ENCODE assay signal across 8 mouse cellular contexts in the genomic region with DNA sequence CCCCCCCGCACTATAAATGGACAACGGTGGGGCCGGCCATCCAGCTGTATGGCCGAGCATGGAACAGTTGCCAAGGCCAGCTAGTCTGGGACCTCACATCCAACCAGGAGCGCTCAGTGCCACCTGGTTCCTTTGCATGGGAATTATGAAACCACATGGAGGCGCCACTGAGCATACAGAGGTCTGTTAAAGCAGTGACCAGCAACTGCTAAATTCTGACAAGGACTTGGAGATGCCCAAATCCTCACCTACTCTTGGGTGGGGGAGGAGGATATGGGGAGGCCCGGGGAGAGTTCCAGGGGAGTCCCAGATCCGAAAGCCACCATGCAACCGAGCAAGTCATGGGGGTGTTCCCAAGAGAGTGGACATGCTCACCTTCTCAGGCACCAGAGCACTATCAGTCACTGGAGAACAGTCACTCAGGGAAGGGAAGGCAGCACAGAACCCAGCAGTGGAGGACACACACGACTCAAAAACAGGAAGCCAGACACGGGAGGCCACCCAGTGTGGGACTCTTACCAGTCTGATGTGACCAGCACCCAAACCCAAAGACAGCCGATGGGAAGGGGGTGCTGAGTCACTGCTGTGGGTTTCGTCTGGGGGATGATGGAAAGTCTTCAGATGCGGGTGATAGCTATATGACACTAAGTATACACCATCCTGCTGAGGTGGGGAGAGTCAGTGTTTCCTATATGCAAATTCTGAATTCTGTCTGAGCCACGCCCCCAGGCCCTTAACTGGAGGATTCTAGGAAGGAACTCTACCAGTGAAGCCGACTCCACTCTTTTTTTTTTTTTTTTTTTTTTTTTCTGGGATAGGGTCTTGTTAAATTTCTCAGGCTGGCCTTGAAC.
DNase-seq lines count a peak whose midpoint lies in the region; ATAC-seq and TF ChIP-seq lines count a peak whose summit lies in the region.

No protein-coding gene starts in this region.

- WGBS in lung, embryonic 14.5 days, result 70% methylated on average over 16 of the region's 16 CpGs
- 80% methylated on average over 16 of the region's 16 CpGs for WGBS in embryonic facial prominence, embryonic 11.5 days
- 86% methylated on average over 16 of the region's 16 CpGs for WGBS in olfactory bulb, adult 2 months
- WGBS in hindbrain, embryonic 13.5 days, result 72% methylated on average over 16 of the region's 16 CpGs

- ATAC-seq in lung, embryonic 14.5 days (ENCODE audit: insufficient read depth), result no peak
- ATAC-seq in embryonic facial prominence, embryonic 11.5 days (replicated peaks; ENCODE audit: insufficient number of reproducible peaks, low FRiP score, low TSS enrichment, low read depth), result no peak
- no peak for ATAC-seq in hindbrain, embryonic 13.5 days (ENCODE audit: low FRiP score)

- H3K36me3 ChIP-seq in lung, embryonic 14.5 days (ENCODE audit: insufficient read depth), result no peaks in the 10 kb centered on the region
- H3K36me3 ChIP-seq in embryonic facial prominence, embryonic 11.5 days (replicated peaks; ENCODE audit: control insufficient read depth, insufficient read depth, low read depth, low read length), result no peaks in the 10 kb centered on the region
- H3K36me3 ChIP-seq in hindbrain, embryonic 13.5 days, result no peaks in the 10 kb centered on the region

- no peak overlapping the region for H3K4me2 ChIP-seq in lung, embryonic 14.5 days
- no peak overlapping the region for H3K4me2 ChIP-seq in embryonic facial prominence, embryonic 11.5 days (ENCODE audit: low read depth, low read length)
- no peak overlapping the region for H3K4me2 ChIP-seq in hindbrain, embryonic 13.5 days

- peaks cover 16% of the 10 kb centered on the region for H3K4me1 ChIP-seq in lung, embryonic 14.5 days (ENCODE audit: insufficient read depth)
- peaks cover 23% of the 10 kb centered on the region for H3K4me1 ChIP-seq in embryonic facial prominence, embryonic 11.5 days (ENCODE audit: control insufficient read depth, insufficient read depth, low read length)
- peaks cover 57% of the 10 kb centered on the region for H3K4me1 ChIP-seq in olfactory bulb, adult 2 months (ENCODE audit: control insufficient read depth, insufficient read depth, low read length)
- H3K4me1 ChIP-seq in hindbrain, embryonic 13.5 days (replicated peaks), result peaks cover 59% of the 10 kb centered on the region

- no peak overlapping the region for H3K4me3 ChIP-seq in lung, embryonic 14.5 days (ENCODE audit: low read depth, low read length)
- H3K4me3 ChIP-seq in embryonic facial prominence, embryonic 11.5 days (ENCODE audit: low read depth, low read length), result no peak overlapping the region
- no peak overlapping the region for H3K4me3 ChIP-seq in olfactory bulb, adult 2 months (ENCODE audit: insufficient read depth, low read depth, low read length)
- H3K4me3 ChIP-seq in hindbrain, embryonic 13.5 days, result no peak overlapping the region

- peak; percentile 55 for TF ChIP-seq CTCF in lung, embryonic 14.5 days (IDR thresholded peaks at IDR 0.05; ENCODE audit: low read depth)
- TF ChIP-seq CTCF in olfactory bulb, adult 2 months (IDR thresholded peaks at IDR 0.05; ENCODE audit: insufficient read depth, low read depth, low read length), result peak; percentile 36; the same call in 1 of the 2 replicates

- TF ChIP-seq POLR2A in olfactory bulb, adult 2 months (IDR thresholded peaks at IDR 0.05; ENCODE audit: insufficient read depth, low read depth, low read length), result no peak

- no peaks in the 10 kb centered on the region for H3K27me3 ChIP-seq in lung, embryonic 14.5 days (ENCODE audit: insufficient read depth, low read length)
- H3K27me3 ChIP-seq in embryonic facial prominence, embryonic 11.5 days (ENCODE audit: control insufficient read depth, insufficient read depth, low read length), result no peaks in the 10 kb centered on the region
- no peaks in the 10 kb centered on the region for H3K27me3 ChIP-seq in hindbrain, embryonic 13.5 days

- no peak overlapping the region for H3K27ac ChIP-seq in lung, embryonic 14.5 days (ENCODE audit: low read depth)
- no peak overlapping the region for H3K27ac ChIP-seq in embryonic facial prominence, embryonic 11.5 days (replicated peaks; ENCODE audit: low read depth, low read length)
- H3K27ac ChIP-seq in olfactory bulb, adult 2 months (ENCODE audit: insufficient read depth, low read depth, low read length), result no peak overlapping the region
- no peak overlapping the region for H3K27ac ChIP-seq in hindbrain, embryonic 13.5 days

- peak; percentile 75 for DNase-seq in adrenal gland, postnatal 14 days
- no peak for DNase-seq in adrenal gland, postnatal 25 days
- DNase-seq in lung, embryonic 14.5 days, result peak; percentile 58
- DNase-seq in lung, postnatal 25 days (ENCODE audit: low spot score), result no peak
- peak; percentile 48 for DNase-seq in embryonic facial prominence, embryonic 11.5 days (ENCODE audit: low spot score)
- no peak for DNase-seq in layer of hippocampus, adult 18-20 months (ENCODE audit: low spot score in 2 of 2)

- H3K9ac ChIP-seq in lung, embryonic 14.5 days, result no peak overlapping the region
- H3K9ac ChIP-seq in embryonic facial prominence, embryonic 11.5 days (replicated peaks; ENCODE audit: low read length), result no peak overlapping the region
- no peak overlapping the region for H3K9ac ChIP-seq in hindbrain, embryonic 13.5 days

- H3K9me3 ChIP-seq in lung, embryonic 14.5 days (ENCODE audit: low read depth, low read length), result no peaks in the 10 kb centered on the region
- no peaks in the 10 kb centered on the region for H3K9me3 ChIP-seq in embryonic facial prominence, embryonic 11.5 days (replicated peaks; ENCODE audit: control insufficient read depth, low read length)
- H3K9me3 ChIP-seq in hindbrain, embryonic 13.5 days, result no peaks in the 10 kb centered on the region

Comparison
In these comparisons a context has a peak if more than half of its experiments do, and no peak if none do; other contexts are left out.
1. DNase-seq: peak in adrenal gland, postnatal 14 days (single experiment), lung, embryonic 14.5 days (single experiment) and embryonic facial prominence, embryonic 11.5 days (single experiment); none in adrenal gland, postnatal 25 days (single experiment), lung, postnatal 25 days (single experiment) and layer of hippocampus, adult 18-20 months (0 of 2).